Mouse (Mus musculus): ENCODE results near the gene Fastkd1. TPM values are rescaled to one million over a fixed set of nuclear protein-coding genes. Genes with fewer than 3 reads are reported as not detected.

Gene Fastkd1
- total and polyA plus RNA-seq, 3 experiments = 15.3 to 19.1 (median 18.5) TPM

DNA sequence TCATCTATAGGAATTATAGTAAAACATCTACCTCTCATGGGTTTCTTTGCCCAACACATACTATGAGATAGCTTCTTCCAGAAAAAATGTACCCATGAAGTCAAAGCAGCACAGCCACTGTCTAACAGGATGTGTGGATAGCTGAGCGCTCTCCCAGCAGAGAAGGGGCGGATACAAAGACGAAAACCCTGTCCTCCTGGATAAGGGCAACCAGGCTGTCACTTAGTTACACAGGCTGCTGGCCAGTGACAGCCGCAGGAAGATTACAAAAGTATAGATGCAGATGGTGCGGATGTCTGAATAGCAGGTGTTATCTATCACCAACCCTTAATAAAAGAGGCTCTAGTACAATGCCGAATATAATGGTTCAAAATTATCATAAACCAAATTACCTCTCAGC is 22.5 kb downstream of the Fastkd1 start:
- H3K4me3 ChIP-seq (replicated peaks in 1 of 3; ENCODE audit: low read depth in 2 of 3, low read length in 2 of 3, poor library complexity in 1 of 3) = no peak overlapping the region
- H3K27ac ChIP-seq (ENCODE audit: insufficient read depth, low read depth) = no peak overlapping the region
- H3K9me3 ChIP-seq (replicated peaks; ENCODE audit: low read length) = no peaks in the 10 kb centered on the region
- H3K36me3 ChIP-seq (replicated peaks in 1 of 2; ENCODE audit: control insufficient read depth in 1 of 2, insufficient read depth in 1 of 2, low read length in 1 of 2) = peaks cover 50 to 74% of the 10 kb centered on the region in 2 experiments
- H3K9ac ChIP-seq (ENCODE audit: insufficient read depth, low read depth) = no peak overlapping the region
- no peaks in the 10 kb centered on the region for H3K4me1 ChIP-seq (ENCODE audit: control insufficient read depth in 1 of 2, insufficient read depth in 2 of 2)
- H3K79me2 ChIP-seq (replicated peaks; ENCODE audit: control insufficient read depth, extremely low read depth, insufficient read depth, poor library complexity, severe bottlenecking) = no peaks in the 10 kb centered on the region
- dilution Hi-C loops (cut with MboI; ENCODE audit: extremely low pct_ligation_motif_present, extremely low pct_unique_long_range_greater_than_20kb, low sequenced_read_pairs) (no loop called here), in situ Hi-C loops (cut with MboI; ENCODE audit: low pct_ligation_motif_present, low pct_unique_long_range_greater_than_20kb, low sequenced_read_pairs) (no loop called here)
- no peaks in the 10 kb centered on the region for H3K27me3 ChIP-seq (replicated peaks)
- TF ChIP-seq USF1 (IDR thresholded peaks at IDR 0.05; ENCODE audit: low read depth, low read length) (no peak), SIN3A (IDR thresholded peaks at IDR 0.05; ENCODE audit: low read length) (no peak), BHLHE40 (IDR thresholded peaks at IDR 0.05; ENCODE audit: low read depth, low read length) (no peak), KAT2A (IDR thresholded peaks at IDR 0.05; ENCODE audit: insufficient replicate concordance, low read length) (no peak), RAD21 (IDR thresholded peaks at IDR 0.05; ENCODE audit: low read depth, low read length) (no peak), PAX5 (IDR thresholded peaks at IDR 0.05; ENCODE audit: low read length) (no peak), ZMIZ1 (IDR thresholded peaks at IDR 0.05; ENCODE audit: low read depth, low read length) (no peak), ZKSCAN1 (IDR thresholded peaks at IDR 0.05; ENCODE audit: borderline replicate concordance, low read depth, low read length) (no peak), JUN (IDR thresholded peaks at IDR 0.05; ENCODE audit: insufficient read depth, low read depth, low read length) (no peak), RCOR1 (conservative IDR thresholded peaks at IDR 0.05; ENCODE audit: low read depth, low read length) (no peak), TCF12 (IDR thresholded peaks at IDR 0.05; ENCODE audit: low read depth, low read length) (no peak), EP300 (IDR thresholded peaks at IDR 0.05; ENCODE audit: low read length) (no peak), JUND (conservative IDR thresholded peaks at IDR 0.05; ENCODE audit: low read depth, low read length) (no peak), MEF2A (IDR thresholded peaks at IDR 0.05; ENCODE audit: borderline replicate concordance, low read depth, low read length) (no peak), CHD1 (IDR thresholded peaks at IDR 0.05; ENCODE audit: low read depth, low read length) (no peak), MAFK (IDR thresholded peaks at IDR 0.05; ENCODE audit: insufficient replicate concordance, low read length) (no peak)
- H3K4me2 ChIP-seq (ENCODE audit: insufficient read depth, low read depth, poor library complexity, severe bottlenecking) = no peak overlapping the region
- no peak for DNase-seq (ENCODE audit: extremely low read depth)

DNA sequence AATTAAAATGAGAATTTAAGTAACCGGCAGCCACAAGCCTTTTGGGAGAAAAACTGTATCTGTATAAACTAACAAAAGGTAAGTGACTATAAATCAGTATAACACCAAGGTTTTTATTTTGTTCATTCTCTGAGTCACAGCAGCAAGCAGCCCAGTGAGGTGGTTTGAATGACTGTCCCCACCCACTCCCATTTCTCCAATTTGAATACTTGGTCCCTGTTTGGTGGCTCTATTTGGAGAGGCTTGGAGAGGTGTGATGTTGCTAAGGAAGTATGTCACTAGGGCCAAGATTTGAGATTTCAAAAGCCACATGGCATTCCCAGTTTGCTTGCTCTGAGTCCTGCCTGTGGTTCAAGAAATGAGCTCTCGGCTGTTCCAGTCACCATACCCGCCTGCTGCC is 23.1 kb downstream of the Fastkd1 start:
- no peaks in the 10 kb centered on the region for H3K79me2 ChIP-seq (replicated peaks; ENCODE audit: control insufficient read depth, extremely low read depth, insufficient read depth, poor library complexity, severe bottlenecking)
- H3K4me1 ChIP-seq (ENCODE audit: control insufficient read depth in 1 of 2, insufficient read depth in 2 of 2) = peaks cover 0 to 4% of the 10 kb centered on the region in 2 experiments; a peak in 2 of 4 replicates
- no peak overlapping the region for H3K27ac ChIP-seq (ENCODE audit: insufficient read depth, low read depth)
- no peak for DNase-seq (ENCODE audit: extremely low read depth)
- H3K27me3 ChIP-seq (replicated peaks) = no peaks in the 10 kb centered on the region
- H3K9ac ChIP-seq (ENCODE audit: insufficient read depth, low read depth) = no peak overlapping the region
- in situ Hi-C loops (cut with MboI; ENCODE audit: low pct_ligation_motif_present, low pct_unique_long_range_greater_than_20kb, low sequenced_read_pairs) (no loop called here), dilution Hi-C loops (cut with MboI; ENCODE audit: extremely low pct_ligation_motif_present, extremely low pct_unique_long_range_greater_than_20kb, low sequenced_read_pairs) (no loop called here)
- H3K4me3 ChIP-seq (replicated peaks in 1 of 3; ENCODE audit: low read depth in 2 of 3, low read length in 2 of 3, poor library complexity in 1 of 3) = no peak overlapping the region
- H3K9me3 ChIP-seq (replicated peaks; ENCODE audit: low read length) = no peaks in the 10 kb centered on the region
- no peak for TF ChIP-seq MEF2A (IDR thresholded peaks at IDR 0.05; ENCODE audit: borderline replicate concordance, low read depth, low read length)
- TF ChIP-seq ZKSCAN1 (IDR thresholded peaks at IDR 0.05; ENCODE audit: borderline replicate concordance, low read depth, low read length) = no peak
- TF ChIP-seq CHD2 (IDR thresholded peaks at IDR 0.05; ENCODE audit: low read length) = no peak
- no peak for TF ChIP-seq IRF4 (IDR thresholded peaks at IDR 0.05; ENCODE audit: low read depth, low read length)
- TF ChIP-seq CHD1 (IDR thresholded peaks at IDR 0.05; ENCODE audit: low read depth, low read length) = no peak
- TF ChIP-seq JUN (IDR thresholded peaks at IDR 0.05; ENCODE audit: insufficient read depth, low read depth, low read length) = no peak
- no peak for TF ChIP-seq HCFC1 (IDR thresholded peaks at IDR 0.05; ENCODE audit: low read depth, low read length)
- TF ChIP-seq ZMIZ1 (IDR thresholded peaks at IDR 0.05; ENCODE audit: low read depth, low read length) = no peak
- TF ChIP-seq NRF1 (IDR thresholded peaks at IDR 0.05; ENCODE audit: low read depth, low read length) = no peak
- TF ChIP-seq RAD21 (IDR thresholded peaks at IDR 0.05; ENCODE audit: low read depth, low read length) = no peak
- no peak for TF ChIP-seq MAZ (IDR thresholded peaks at IDR 0.05; ENCODE audit: low read depth, low read length)
- TF ChIP-seq MYC (IDR thresholded peaks at IDR 0.05; ENCODE audit: low read depth, low read length) = no peak
- H3K4me2 ChIP-seq (ENCODE audit: insufficient read depth, low read depth, poor library complexity, severe bottlenecking) = no peak overlapping the region
- H3K36me3 ChIP-seq (replicated peaks in 1 of 2; ENCODE audit: control insufficient read depth in 1 of 2, insufficient read depth in 1 of 2, low read length in 1 of 2) = peaks cover 50 to 73% of the 10 kb centered on the region in 2 experiments
